Mouse (Mus musculus): ENCODE measurements around the gene Wnt4. TPM values are rescaled to one million over a fixed set of nuclear protein-coding genes. Genes with fewer than 3 reads are reported as not detected.

Wnt4 gene
- polyA plus RNA-seq, 1 experiment: 1.8 TPM

- H3K4me3 ChIP-seq (replicated peaks; ENCODE audit: control insufficient read depth, low read depth, low read length): no peak overlapping the region
- H3K27ac ChIP-seq (ENCODE audit: control insufficient read depth, insufficient read depth, low read depth, low read length, poor library complexity): no peak overlapping the region
- no peaks in the 10 kb centered on the region; the same call in 1 of the 2 replicates for H3K4me1 ChIP-seq (ENCODE audit: control insufficient read depth, insufficient read depth, low read length)
- TF ChIP-seq CTCF (IDR thresholded peaks at IDR 0.05; ENCODE audit: control insufficient read depth, insufficient read depth, low read length) (no peak), POLR2A (IDR thresholded peaks at IDR 0.05; ENCODE audit: borderline replicate concordance, control insufficient read depth, low read depth, low read length) (no peak)
- WGBS: 61% methylated on average over 3 of the region's 3 CpGs
These were observed 49.2 kb downstream of the Wnt4 start for GRCm38 (mm10) chr4:137326494-137326893.

DNA sequence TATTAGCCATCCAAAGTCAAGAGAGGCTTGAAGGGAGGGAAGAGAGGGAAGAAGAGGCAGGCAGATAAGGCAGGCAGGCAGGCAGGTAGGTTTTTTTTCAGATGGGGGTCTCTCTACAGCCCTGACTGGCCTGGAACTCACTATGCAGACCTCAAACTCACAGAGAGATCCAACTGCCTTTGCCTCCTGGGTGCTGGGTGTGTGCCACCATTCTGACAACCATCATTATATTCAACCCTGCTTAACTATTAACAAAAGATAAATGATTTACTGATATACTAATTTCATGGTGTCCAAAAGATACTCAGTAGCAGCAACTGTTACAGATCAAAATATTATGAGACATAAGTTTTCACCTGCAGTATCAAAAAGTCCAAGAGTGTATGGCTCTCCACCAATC is 54.8 kb downstream of the Wnt4 start:
- no peaks in the 10 kb centered on the region for H3K4me1 ChIP-seq (ENCODE audit: control insufficient read depth, insufficient read depth, low read length)
- TF ChIP-seq CTCF (IDR thresholded peaks at IDR 0.05; ENCODE audit: control insufficient read depth, insufficient read depth, low read length) (no peak), POLR2A (IDR thresholded peaks at IDR 0.05; ENCODE audit: borderline replicate concordance, control insufficient read depth, low read depth, low read length) (no peak)
- H3K27ac ChIP-seq (ENCODE audit: control insufficient read depth, insufficient read depth, low read depth, low read length, poor library complexity): no peak overlapping the region
- H3K4me3 ChIP-seq (replicated peaks; ENCODE audit: control insufficient read depth, low read depth, low read length): no peak overlapping the region

DNA sequence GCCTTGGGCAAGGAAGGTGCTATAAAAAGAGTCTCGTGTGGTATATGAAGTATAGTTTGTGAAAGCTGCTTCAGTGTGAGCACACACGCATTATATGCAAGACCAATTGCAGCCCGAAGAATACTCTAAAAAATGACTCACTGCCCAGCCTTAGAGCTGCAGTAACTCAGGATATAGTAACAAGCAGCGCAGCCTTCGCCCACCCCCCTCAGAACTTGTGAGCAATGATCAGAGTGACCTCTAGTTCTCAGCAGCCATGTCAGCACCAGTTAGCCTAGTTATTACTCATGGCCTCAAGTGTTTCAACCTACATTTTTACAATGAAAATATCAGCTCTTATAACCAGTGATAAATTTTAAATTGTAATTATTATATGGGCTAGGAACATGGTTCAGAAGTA is 59.2 kb downstream of the Wnt4 start:
- TF ChIP-seq CTCF (IDR thresholded peaks at IDR 0.05; ENCODE audit: control insufficient read depth, insufficient read depth, low read length): no peak
- TF ChIP-seq POLR2A (IDR thresholded peaks at IDR 0.05; ENCODE audit: borderline replicate concordance, control insufficient read depth, low read depth, low read length): no peak
- Histone ChIP-seq H3K4me1 (ENCODE audit: control insufficient read depth, insufficient read depth, low read length) (peaks cover 2% of the 10 kb centered on the region), H3K27ac (ENCODE audit: control insufficient read depth, insufficient read depth, low read depth, low read length, poor library complexity) (no peak overlapping the region), H3K4me3 (replicated peaks; ENCODE audit: control insufficient read depth, low read depth, low read length) (no peak overlapping the region)
- WGBS: 85% methylated on average over 5 of the region's 5 CpGs

- Histone ChIP-seq H3K4me3 (replicated peaks; ENCODE audit: control insufficient read depth, low read depth, low read length) (no peak overlapping the region), H3K27ac (ENCODE audit: control insufficient read depth, insufficient read depth, low read depth, low read length, poor library complexity) (no peak overlapping the region), H3K4me1 (ENCODE audit: control insufficient read depth, insufficient read depth, low read length) (peaks cover 3% of the 10 kb centered on the region)
- 38% methylated on average over 1 of the region's 1 CpGs for WGBS
- no peak for TF ChIP-seq POLR2A (IDR thresholded peaks at IDR 0.05; ENCODE audit: borderline replicate concordance, control insufficient read depth, low read depth, low read length)
- no peak for TF ChIP-seq CTCF (IDR thresholded peaks at IDR 0.05; ENCODE audit: control insufficient read depth, insufficient read depth, low read length)
These were observed 62.1 kb downstream of the Wnt4 start for GRCm38 (mm10) chr4:137339415-137339814.

DNA sequence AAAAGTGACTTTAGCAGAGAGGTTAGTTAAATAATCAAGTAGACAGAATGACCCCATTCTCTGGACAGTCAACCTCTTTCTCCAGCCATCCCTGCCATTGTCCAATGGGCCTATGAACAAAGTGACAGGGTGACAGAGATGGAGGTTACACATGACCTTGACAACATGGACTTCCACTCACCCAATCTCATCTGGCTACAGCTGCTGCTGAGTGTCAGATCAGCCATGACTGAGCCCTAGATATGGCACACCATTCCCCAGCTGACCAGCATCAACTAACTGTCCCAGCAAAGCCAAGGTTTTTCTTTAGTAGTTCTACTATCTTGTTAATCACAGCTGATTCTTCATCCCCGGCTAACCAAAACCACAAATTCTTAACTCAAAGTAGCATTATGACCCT is 65.5 kb downstream of the Wnt4 start:
- no peak for TF ChIP-seq CTCF (IDR thresholded peaks at IDR 0.05; ENCODE audit: control insufficient read depth, insufficient read depth, low read length)
- TF ChIP-seq POLR2A (IDR thresholded peaks at IDR 0.05; ENCODE audit: borderline replicate concordance, control insufficient read depth, low read depth, low read length): no peak
- no peak overlapping the region for H3K27ac ChIP-seq (ENCODE audit: control insufficient read depth, insufficient read depth, low read depth, low read length, poor library complexity)
- peaks cover 4% of the 10 kb centered on the region for H3K4me1 ChIP-seq (ENCODE audit: control insufficient read depth, insufficient read depth, low read length)
- WGBS: 29% methylated on average over 1 of the region's 1 CpGs
- H3K4me3 ChIP-seq (replicated peaks; ENCODE audit: control insufficient read depth, low read depth, low read length): no peak overlapping the region

DNA sequence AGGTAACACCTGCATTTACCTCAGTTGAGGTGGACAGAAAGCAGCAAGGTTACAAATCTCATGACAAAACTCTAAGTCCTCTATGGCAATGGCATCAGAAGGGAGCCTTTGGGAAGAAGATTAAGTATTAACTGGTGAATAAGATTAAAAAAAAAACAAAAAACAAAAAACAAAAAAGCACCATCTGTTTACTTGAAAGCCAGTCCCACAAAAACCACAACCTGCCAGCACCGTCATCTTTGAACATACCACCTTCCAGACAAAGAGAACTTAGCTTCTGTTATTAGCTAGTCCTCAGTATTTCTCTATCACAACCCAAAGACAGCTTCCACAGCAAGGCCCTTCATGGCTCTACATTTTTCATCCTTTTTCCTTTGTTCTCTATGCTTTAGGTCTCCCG is 67.8 kb downstream of the Wnt4 start:
- Histone ChIP-seq H3K4me1 (ENCODE audit: control insufficient read depth, insufficient read depth, low read length) (peaks cover 2% of the 10 kb centered on the region; the same call in 1 of the 2 replicates), H3K27ac (ENCODE audit: control insufficient read depth, insufficient read depth, low read depth, low read length, poor library complexity) (no peak overlapping the region), H3K4me3 (replicated peaks; ENCODE audit: control insufficient read depth, low read depth, low read length) (no peak overlapping the region)
- 35% methylated on average over 2 of the region's 2 CpGs for WGBS
- TF ChIP-seq POLR2A (IDR thresholded peaks at IDR 0.05; ENCODE audit: borderline replicate concordance, control insufficient read depth, low read depth, low read length) (no peak), CTCF (IDR thresholded peaks at IDR 0.05; ENCODE audit: control insufficient read depth, insufficient read depth, low read length) (no peak)

GRCm38 (mm10) chr4:137345790-137346189 is 68.5 kb downstream of the Wnt4 start:
- Histone ChIP-seq H3K4me1 (ENCODE audit: control insufficient read depth, insufficient read depth, low read length) (peaks cover 2% of the 10 kb centered on the region; the same call in 1 of the 2 replicates), H3K4me3 (replicated peaks; ENCODE audit: control insufficient read depth, low read depth, low read length) (no peak overlapping the region), H3K27ac (ENCODE audit: control insufficient read depth, insufficient read depth, low read depth, low read length, poor library complexity) (no peak overlapping the region)
- 36% methylated on average over 1 of the region's 1 CpGs for WGBS
- no peak for TF ChIP-seq CTCF (IDR thresholded peaks at IDR 0.05; ENCODE audit: control insufficient read depth, insufficient read depth, low read length)
- TF ChIP-seq POLR2A (IDR thresholded peaks at IDR 0.05; ENCODE audit: borderline replicate concordance, control insufficient read depth, low read depth, low read length): no peak

Other genes with a start within 250 kb of the Wnt4 start
- gene Zbtb40, start 228.7 kb upstream of the Wnt4 start, polyA plus RNA-seq (2011; ENCODE audit: insufficient read depth, insufficient read length, low replicate concordance, missing spikeins): 3.0 and 6.1 TPM in 2 replicates
- 86.6 and 133 TPM in 2 replicates for gene Cdc42, start 80.2 kb downstream of the Wnt4 start, polyA plus RNA-seq (2011; ENCODE audit: insufficient read depth, insufficient read length, low replicate concordance, missing spikeins)
- gene Cela3a, start 132.3 kb downstream of the Wnt4 start, polyA plus RNA-seq (2011; ENCODE audit: insufficient read depth, insufficient read length, low replicate concordance, missing spikeins): not detected in 2 replicates
- not detected in 2 replicates for gene Cela3b, start 153.1 kb downstream of the Wnt4 start, polyA plus RNA-seq (2011; ENCODE audit: insufficient read depth, insufficient read length, low replicate concordance, missing spikeins)
- not detected in 2 replicates for gene 1700013G24Rik, start 175.8 kb downstream of the Wnt4 start, polyA plus RNA-seq (2011; ENCODE audit: insufficient read depth, insufficient read length, low replicate concordance, missing spikeins)
- 4.3 and 5.4 TPM in 2 replicates for gene Hspg2, start 191.3 kb downstream of the Wnt4 start, polyA plus RNA-seq (2011; ENCODE audit: insufficient read depth, insufficient read length, low replicate concordance, missing spikeins)